Mouse (Mus musculus) heart, adult 2 months (tissue): ENCODE results near the gene Tfb2m.

ENCODE experiments used
- CTCF ChIP-seq: fragments of 200-600 bp; IDR thresholded peaks from 2 replicates; pipeline ENCODE4 v1.8.1; 2022; ENCODE audit warnings: antibody characterized with exemption, mild to moderate bottlenecking, moderate library complexity
- EP300 ChIP-seq: fragments of 200-500 bp; IDR thresholded peaks from 2 replicates; pipeline ENCODE4 v1.6.1; 2011; ENCODE audit warnings: low read depth, low read length, control low read depth; ENCODE audit not compliant: insufficient read depth
- POLR2A ChIP-seq: fragments of 200-500 bp; IDR thresholded peaks from 2 replicates; pipeline ENCODE4 v1.6.1; 2011; ENCODE audit warnings: mild to moderate bottlenecking, low read depth, low read length, control low read depth; ENCODE audit not compliant: insufficient read depth

DNA sequence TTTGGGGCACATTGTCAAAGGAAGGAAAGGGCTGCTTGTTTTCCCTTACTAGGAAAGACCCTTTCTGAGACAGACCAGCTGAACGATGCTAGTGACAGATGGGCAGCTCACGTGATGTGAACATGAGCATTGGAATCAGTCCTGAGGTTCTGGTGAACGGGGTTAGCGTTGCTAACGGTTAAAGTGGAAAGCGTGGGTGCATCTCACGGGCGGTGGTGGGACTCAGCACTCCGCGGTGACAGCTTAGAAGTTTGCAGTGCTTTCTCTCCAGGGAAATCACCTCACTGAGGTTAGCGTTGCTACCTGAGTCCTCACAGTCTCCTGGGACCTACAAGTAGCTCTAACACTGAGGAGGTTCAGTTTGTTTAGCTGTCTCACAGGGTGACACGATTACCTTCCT lies 45.6 kb upstream of the Tfb2m start:
- TF ChIP-seq CTCF (no peak), POLR2A (no peak), EP300 (no peak)
